Mouse (Mus musculus) erythroblast, adult 5-6 weeks (primary cell): ENCODE results near the gene Cntnap1. TPM values are rescaled to one million over a fixed set of nuclear protein-coding genes. Genes with fewer than 3 reads are reported as not detected.

ENCODE experiments used
- ATAC-seq: replicated peaks from 2 replicates; pipeline ENCODE4 v1.8.0; 2016; ENCODE audit warnings: moderate number of reproducible peaks, mild to moderate bottlenecking, moderate TSS enrichment, inconsistent platforms; ENCODE audit not compliant: poor library complexity, low FRiP score, severe bottlenecking
- total RNA-seq, 2 experiments: library from RNA; stranded (forward) in 1 of 2; stranded (reverse) in 1 of 2; fragments of 150-400 nt in 1 of 2; fragments of 200-764, 138-1000 nt in 1 of 2; gene quantifications; 2 replicates each; pipeline versions ENCODE4 v1.2.3 to v1.2.4; 2015 to 2017; ENCODE audit warnings: low replicate concordance in 2 of 2

Gene Cntnap1
- total RNA-seq, 2 experiments from 2014 or later = 0.17 to 0.58 TPM

DNA sequence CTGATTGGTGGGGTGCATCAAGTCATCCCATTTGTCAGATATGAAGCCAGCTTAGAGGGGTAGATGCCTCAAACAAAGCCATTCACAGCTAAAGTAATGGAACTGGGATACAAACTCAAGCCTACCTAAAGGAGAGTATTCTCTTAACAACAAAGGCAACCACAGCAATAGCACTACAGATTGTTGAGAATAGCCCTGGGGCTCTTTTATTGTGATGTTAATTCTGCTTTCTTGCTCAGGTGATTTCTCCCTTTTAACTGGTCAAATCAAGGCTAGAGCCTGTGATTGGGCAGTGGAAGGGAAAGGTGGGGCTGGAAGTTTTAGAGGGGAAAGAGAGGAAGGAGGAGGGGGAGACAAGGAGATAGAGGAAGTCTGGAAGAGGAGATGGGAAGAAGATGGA, 63.8 kb downstream of the Cntnap1 start:
- ATAC-seq = no peak

- no peak for ATAC-seq
These were observed 65.1 kb downstream of the Cntnap1 start for GRCm38 (mm10) chr11:101235429-101235828.

- ATAC-seq = no peak
These were observed 66.5 kb downstream of the Cntnap1 start for GRCm38 (mm10) chr11:101236782-101237181.

DNA sequence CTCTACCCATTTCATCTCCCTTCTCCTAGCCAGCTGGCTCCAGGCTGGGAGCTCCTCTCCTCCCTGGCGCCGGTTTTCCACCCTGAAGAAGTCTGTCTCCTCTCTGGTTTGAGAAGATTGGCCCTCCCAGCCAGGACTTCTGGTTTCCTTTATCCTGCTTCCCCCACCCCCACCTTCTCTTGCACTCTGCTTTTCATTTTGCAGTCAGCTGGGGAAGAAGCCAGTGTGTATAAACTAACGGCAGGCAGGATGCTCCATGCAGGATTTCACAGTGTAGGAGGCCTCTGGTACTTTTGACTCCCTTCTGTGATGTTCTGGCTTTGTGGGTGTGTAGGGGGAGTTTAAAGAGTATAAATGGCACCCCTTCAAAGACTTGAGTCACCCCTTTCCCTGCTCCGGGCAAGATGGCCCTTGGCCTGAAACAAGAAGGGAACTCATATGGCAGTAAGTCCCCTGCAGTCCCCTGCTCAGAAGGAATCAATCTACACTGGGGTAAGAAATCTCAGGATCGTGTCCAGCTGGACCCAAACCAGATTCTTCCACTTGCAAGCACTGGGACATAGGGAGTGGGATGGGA, 67.8 kb downstream of the Cntnap1 start:
- ATAC-seq = no peak

Other genes with a start within 250 kb of the Cntnap1 start
- 16.7 and 43.4 TPM in 2 replicates for gene Stat3, start 231.0 kb upstream of the Cntnap1 start, total RNA-seq (2015; ENCODE audit: low replicate concordance)
- 37.8 and 51.4 TPM in 2 replicates for gene Stat3, start 231.0 kb upstream of the Cntnap1 start, total RNA-seq (2017; ENCODE audit: low replicate concordance)
- 0.63 TPM in 1 of 2 replicates, not detected in the other for gene Cavin1, start 199.6 kb upstream of the Cntnap1 start, total RNA-seq (2015; ENCODE audit: low replicate concordance)
- gene Cavin1, start 199.6 kb upstream of the Cntnap1 start, total RNA-seq (2017; ENCODE audit: low replicate concordance) = 1.1 TPM in 1 of 2 replicates, not detected in the other
- gene Atp6v0a1, start 161.1 kb upstream of the Cntnap1 start, total RNA-seq (2015; ENCODE audit: low replicate concordance) = 487 and 539 TPM in 2 replicates
- 528 and 748 TPM in 2 replicates for gene Atp6v0a1, start 161.1 kb upstream of the Cntnap1 start, total RNA-seq (2017; ENCODE audit: low replicate concordance)
- 3.1 and 3.7 TPM in 2 replicates for gene Naglu, start 100.5 kb upstream of the Cntnap1 start, total RNA-seq (2015; ENCODE audit: low replicate concordance)
- gene Naglu, start 100.5 kb upstream of the Cntnap1 start, total RNA-seq (2017; ENCODE audit: low replicate concordance) = 2.0 and 2.8 TPM in 2 replicates
- gene Hsd17b1, start 92.1 kb upstream of the Cntnap1 start, total RNA-seq (2015; ENCODE audit: low replicate concordance) = 2.1 TPM in 1 of 2 replicates, not detected in the other
- gene Hsd17b1, start 92.1 kb upstream of the Cntnap1 start, total RNA-seq (2017; ENCODE audit: low replicate concordance) = 1.9 TPM in 1 of 2 replicates, not detected in the other
- gene Coasy, start 88.0 kb upstream of the Cntnap1 start, total RNA-seq (2015; ENCODE audit: low replicate concordance) = 6.7 and 7.5 TPM in 2 replicates
- 3.8 and 9.6 TPM in 2 replicates for gene Coasy, start 88.0 kb upstream of the Cntnap1 start, total RNA-seq (2017; ENCODE audit: low replicate concordance)
- gene Mlx, start 83.2 kb upstream of the Cntnap1 start, total RNA-seq (2015; ENCODE audit: low replicate concordance) = 20.5 and 26.9 TPM in 2 replicates
- 18.4 and 23.7 TPM in 2 replicates for gene Mlx, start 83.2 kb upstream of the Cntnap1 start, total RNA-seq (2017; ENCODE audit: low replicate concordance)
- gene Psmc3ip, start 75.1 kb upstream of the Cntnap1 start, total RNA-seq (2015; ENCODE audit: low replicate concordance) = 2.7 and 4.4 TPM in 2 replicates
- gene Psmc3ip, start 75.1 kb upstream of the Cntnap1 start, total RNA-seq (2017; ENCODE audit: low replicate concordance) = 4.1 and 13.7 TPM in 2 replicates
- 35.7 and 40.3 TPM in 2 replicates for gene Retreg3, start 50.6 kb upstream of the Cntnap1 start, total RNA-seq (2015; ENCODE audit: low replicate concordance)
- 88.4 and 93.1 TPM in 2 replicates for gene Retreg3, start 50.6 kb upstream of the Cntnap1 start, total RNA-seq (2017; ENCODE audit: low replicate concordance)
- 5.6 and 12.5 TPM in 2 replicates for gene Tubg1, start 50.6 kb upstream of the Cntnap1 start, total RNA-seq (2015; ENCODE audit: low replicate concordance)
- 8.2 and 10.5 TPM in 2 replicates for gene Tubg1, start 50.6 kb upstream of the Cntnap1 start, total RNA-seq (2017; ENCODE audit: low replicate concordance)
- gene Tubg2, start 14.6 kb upstream of the Cntnap1 start, total RNA-seq (2015; ENCODE audit: low replicate concordance) = not detected in 2 replicates
- not detected in 2 replicates for gene Tubg2, start 14.6 kb upstream of the Cntnap1 start, total RNA-seq (2017; ENCODE audit: low replicate concordance)
- not detected in 2 replicates for gene Plekhh3, start 828 bp downstream of the Cntnap1 start, total RNA-seq (2015; ENCODE audit: low replicate concordance)
- 1.1 TPM in 1 of 2 replicates, not detected in the other for gene Plekhh3, start 828 bp downstream of the Cntnap1 start, total RNA-seq (2017; ENCODE audit: low replicate concordance)
- gene Ccr10, start 4.9 kb downstream of the Cntnap1 start, total RNA-seq (2015; ENCODE audit: low replicate concordance) = 0.63 TPM in 1 of 2 replicates, not detected in the other
- gene Ccr10, start 4.9 kb downstream of the Cntnap1 start, total RNA-seq (2017; ENCODE audit: low replicate concordance) = not detected in 2 replicates
- gene Ezh1, start 55.9 kb downstream of the Cntnap1 start, total RNA-seq (2015; ENCODE audit: low replicate concordance) = 161 and 177 TPM in 2 replicates
- 208 and 251 TPM in 2 replicates for gene Ezh1, start 55.9 kb downstream of the Cntnap1 start, total RNA-seq (2017; ENCODE audit: low replicate concordance)
- 2.7 TPM in 1 of 2 replicates, not detected in the other for gene Ramp2, start 75.5 kb downstream of the Cntnap1 start, total RNA-seq (2015; ENCODE audit: low replicate concordance)
- not detected in 2 replicates for gene Ramp2, start 75.5 kb downstream of the Cntnap1 start, total RNA-seq (2017; ENCODE audit: low replicate concordance)
- gene Vps25, start 83.2 kb downstream of the Cntnap1 start, total RNA-seq (2015; ENCODE audit: low replicate concordance) = 83.8 and 91.5 TPM in 2 replicates
- 25.0 and 31.3 TPM in 2 replicates for gene Vps25, start 83.2 kb downstream of the Cntnap1 start, total RNA-seq (2017; ENCODE audit: low replicate concordance)
- gene Wnk4, start 90.0 kb downstream of the Cntnap1 start, total RNA-seq (2015; ENCODE audit: low replicate concordance) = 2.3 and 17.7 TPM in 2 replicates
- gene Wnk4, start 90.0 kb downstream of the Cntnap1 start, total RNA-seq (2017; ENCODE audit: low replicate concordance) = 1.5 and 6.0 TPM in 2 replicates
- gene Cntd1, start 108.5 kb downstream of the Cntnap1 start, total RNA-seq (2015; ENCODE audit: low replicate concordance) = 0.96 TPM in 1 of 2 replicates, not detected in the other
- 2.2 and 5.4 TPM in 2 replicates for gene Cntd1, start 108.5 kb downstream of the Cntnap1 start, total RNA-seq (2017; ENCODE audit: low replicate concordance)
- gene Coa3, start 108.6 kb downstream of the Cntnap1 start, total RNA-seq (2015; ENCODE audit: low replicate concordance) = 12.3 and 29.8 TPM in 2 replicates
- gene Coa3, start 108.6 kb downstream of the Cntnap1 start, total RNA-seq (2017; ENCODE audit: low replicate concordance) = 5.3 and 10.6 TPM in 2 replicates
- gene Becn1, start 131.8 kb downstream of the Cntnap1 start, total RNA-seq (2015; ENCODE audit: low replicate concordance) = 98.0 and 105 TPM in 2 replicates
- gene Becn1, start 131.8 kb downstream of the Cntnap1 start, total RNA-seq (2017; ENCODE audit: low replicate concordance) = 362 and 618 TPM in 2 replicates
- 797 and 835 TPM in 2 replicates for gene Psme3, start 145.7 kb downstream of the Cntnap1 start, total RNA-seq (2015; ENCODE audit: low replicate concordance)
- 707 and 918 TPM in 2 replicates for gene Psme3, start 145.7 kb downstream of the Cntnap1 start, total RNA-seq (2017; ENCODE audit: low replicate concordance)
- 47.1 and 65.0 TPM in 2 replicates for gene Aoc2, start 154.5 kb downstream of the Cntnap1 start, total RNA-seq (2015; ENCODE audit: low replicate concordance)
- gene Aoc2, start 154.5 kb downstream of the Cntnap1 start, total RNA-seq (2017; ENCODE audit: low replicate concordance) = 44.1 and 45.0 TPM in 2 replicates
- gene Aoc3, start 160.1 kb downstream of the Cntnap1 start, total RNA-seq (2015; ENCODE audit: low replicate concordance) = 4.0 and 6.9 TPM in 2 replicates
- 2.9 and 6.6 TPM in 2 replicates for gene Aoc3, start 160.1 kb downstream of the Cntnap1 start, total RNA-seq (2017; ENCODE audit: low replicate concordance)
- not detected in 2 replicates for gene G6pc, start 197.0 kb downstream of the Cntnap1 start, total RNA-seq (2015; ENCODE audit: low replicate concordance)
- gene G6pc, start 197.0 kb downstream of the Cntnap1 start, total RNA-seq (2017; ENCODE audit: low replicate concordance) = 0.70 TPM in 1 of 2 replicates, not detected in the other
- 2.9 and 5.2 TPM in 2 replicates for gene Aarsd1, start 247.1 kb downstream of the Cntnap1 start, total RNA-seq (2015; ENCODE audit: low replicate concordance)
- 4.6 and 17.4 TPM in 2 replicates for gene Aarsd1, start 247.1 kb downstream of the Cntnap1 start, total RNA-seq (2017; ENCODE audit: low replicate concordance)